8 mouse cellular contexts compared by ENCODE assay signal in genomic region chr4:150745529-150746429, GRCm38 (mm10).
A peak's percentile ranks its signal among the peaks of the same experiment; 100 is the strongest.
DNase-seq lines count a peak whose midpoint lies in the region; ATAC-seq and TF ChIP-seq lines count a peak whose summit lies in the region.

No protein-coding gene starts in this region.

- peak overlapping the region; percentile 0 for H3K4me2 ChIP-seq in intestine, embryonic 15.5 days (replicated peaks)
- no peak overlapping the region for H3K4me2 ChIP-seq in neural tube, embryonic 11.5 days (ENCODE audit: low read depth)

- H3K27ac ChIP-seq in intestine, embryonic 15.5 days = peak overlapping the region; percentile 80
- peak overlapping the region; percentile 99 for H3K27ac ChIP-seq in liver, adult 2 months (replicated peaks; ENCODE audit: insufficient read depth, low read depth, low read length)
- H3K27ac ChIP-seq in neural tube, embryonic 11.5 days (ENCODE audit: low read depth, low read length) = peak overlapping the region; percentile 11; the same call in 1 of the 2 replicates

- H3K9me3 ChIP-seq in intestine, embryonic 15.5 days = no peaks in the 10 kb centered on the region
- H3K9me3 ChIP-seq in neural tube, embryonic 11.5 days (ENCODE audit: control insufficient read depth, low read length) = no peaks in the 10 kb centered on the region

- no peaks in the 10 kb centered on the region for H3K79me2 ChIP-seq in liver, adult 2 months (ENCODE audit: control insufficient read depth, insufficient read depth, low read length)

- peak overlapping the region; percentile 10; the same call in 1 of the 2 replicates for H3K9ac ChIP-seq in intestine, embryonic 15.5 days
- H3K9ac ChIP-seq in liver, adult 2 months (ENCODE audit: low read depth, low read length) = peak overlapping the region; percentile 46
- H3K9ac ChIP-seq in neural tube, embryonic 11.5 days (ENCODE audit: low read length) = no peak overlapping the region

- peak; percentile 60 to 71 for DNase-seq in heart, adult 18-20 months
- no peak for DNase-seq in heart, postnatal 36 days
- peak; percentile 87 for DNase-seq in brain, embryonic 14.5 days (ENCODE audit: low read depth)
- peak; percentile 62 for DNase-seq in gonadal fat pad, adult 2 months (ENCODE audit: low read depth)
- peak; percentile 99 for DNase-seq in liver, adult 2 months (ENCODE audit: extremely low read depth, low read depth, low spot score)
- peak; percentile 41 for DNase-seq in neural tube, embryonic 11.5 days (ENCODE audit: low spot score)

- no peak overlapping the region for H3K4me3 ChIP-seq in intestine, embryonic 15.5 days (replicated peaks)
- no peak overlapping the region for H3K4me3 ChIP-seq in liver, adult 2 months (ENCODE audit: insufficient read depth, low read depth, low read length)
- no peak overlapping the region for H3K4me3 ChIP-seq in neural tube, embryonic 11.5 days (ENCODE audit: low read depth, low read length)

- no peak for TF ChIP-seq CTCF in brain, embryonic 14.5 days (IDR thresholded peaks at IDR 0.05; ENCODE audit: borderline replicate concordance, extremely low read depth, insufficient read depth, insufficient read length)
- no peak for TF ChIP-seq CTCF in liver, adult 2 months (IDR thresholded peaks at IDR 0.05; ENCODE audit: low read depth, low read length)

- H3K27me3 ChIP-seq in intestine, embryonic 15.5 days (replicated peaks) = no peaks in the 10 kb centered on the region
- H3K27me3 ChIP-seq in liver, adult 2 months (ENCODE audit: control insufficient read depth, insufficient read depth, low read length) = no peaks in the 10 kb centered on the region
- H3K27me3 ChIP-seq in neural tube, embryonic 11.5 days (ENCODE audit: control insufficient read depth, insufficient read depth, low read length) = no peaks in the 10 kb centered on the region

- H3K36me3 ChIP-seq in intestine, embryonic 15.5 days = no peaks in the 10 kb centered on the region
- no peaks in the 10 kb centered on the region for H3K36me3 ChIP-seq in liver, adult 2 months (ENCODE audit: control insufficient read depth, insufficient read depth, low read length)
- no peaks in the 10 kb centered on the region for H3K36me3 ChIP-seq in neural tube, embryonic 11.5 days (ENCODE audit: control insufficient read depth, insufficient read depth, low read length)

- WGBS in intestine, embryonic 15.5 days = 40% methylated on average over 7 of the region's 7 CpGs
- 10% methylated on average over 7 of the region's 7 CpGs for WGBS in liver, adult 2 months
- WGBS in neural tube, embryonic 11.5 days = 67% methylated on average over 7 of the region's 7 CpGs

- peak; percentile 82 for ATAC-seq in intestine, embryonic 15.5 days
- ATAC-seq in neural tube, embryonic 11.5 days (ENCODE audit: insufficient read depth, low FRiP score, low TSS enrichment) = no peak
- ATAC-seq in erythroblast, adult 5-6 weeks (replicated peaks; ENCODE audit: low FRiP score, poor library complexity, severe bottlenecking) = no peak

- intact Hi-C loops in heart, postnatal 36 days (cut with DNase I) = no loop called here

- H3K4me1 ChIP-seq in intestine, embryonic 15.5 days (replicated peaks) = peaks cover 24% of the 10 kb centered on the region
- H3K4me1 ChIP-seq in liver, adult 2 months (ENCODE audit: control insufficient read depth, insufficient read depth, low read length) = peaks cover 24% of the 10 kb centered on the region
- peaks cover 2% of the 10 kb centered on the region; the same call in 1 of the 2 replicates for H3K4me1 ChIP-seq in neural tube, embryonic 11.5 days (ENCODE audit: control insufficient read depth, insufficient read depth, low read length)

- TF ChIP-seq POLR2A in brain, embryonic 14.5 days (IDR thresholded peaks at IDR 0.05; ENCODE audit: borderline replicate concordance, extremely low read depth, insufficient read depth, insufficient read length, poor library complexity, severe bottlenecking) = no peak
- TF ChIP-seq POLR2A in liver, adult 2 months (IDR thresholded peaks at IDR 0.05; ENCODE audit: extremely low read depth, insufficient read depth, low read length) = no peak

Comparison
In these comparisons a context has a peak if more than half of its experiments do, and no peak if none do; other contexts are left out.
1. DNase-seq: peak in heart, adult 18-20 months (2 of 2), brain, embryonic 14.5 days (single experiment), gonadal fat pad, adult 2 months (single experiment), liver, adult 2 months (single experiment) and neural tube, embryonic 11.5 days (single experiment); none in heart, postnatal 36 days (0 of 2).
2. H3K27ac ChIP-seq: peak in every context shown above with its lines; median percentile 99 in liver, adult 2 months; 80 in intestine, embryonic 15.5 days; 11 in neural tube, embryonic 11.5 days.